Mouse (Mus musculus): ENCODE data around the gene Rbms3.

- TF ChIP-seq CTCF (IDR thresholded peaks at IDR 0.05; ENCODE audit: control insufficient read depth, insufficient read depth, low read length) (no peak), POLR2A (IDR thresholded peaks at IDR 0.05; ENCODE audit: borderline replicate concordance, control insufficient read depth, low read depth, low read length) (no peak)
These were observed 969.8 kb downstream of the Rbms3 start for GRCm38 (mm10) chr9:116659936-116660335.

Data from bone marrow, adult 2 months (tissue).